Mouse (Mus musculus) liver, adult 2 months (tissue): ENCODE data around the gene Mfsd12.

Source experiments
- CTCF ChIP-seq: fragments of 200-500 bp; IDR thresholded peaks from 2 replicates; pipeline ENCODE4 v1.5.1; 2011; ENCODE audit warnings: low read depth, low read length, control low read depth
- POLR2A ChIP-seq: fragments of 200-500 bp; IDR thresholded peaks from 2 replicates; pipeline ENCODE4 v1.6.1; 2011; ENCODE audit warnings: low read length, control low read depth; ENCODE audit not compliant: insufficient read depth; ENCODE audit errors: extremely low read depth

- no peak for TF ChIP-seq POLR2A
- TF ChIP-seq CTCF = no peak
These were observed 22.6 kb downstream of the Mfsd12 start for GRCm38 (mm10) chr10:81379809-81380378.
